19 mouse cellular contexts compared by ENCODE assay signal in genomic region chr13:70993522-70993921, GRCm38 (mm10).
DNase-seq lines count a peak whose midpoint lies in the region; ATAC-seq and TF ChIP-seq lines count a peak whose summit lies in the region.
"Had no signal": no experiment of that assay in that cellular context is flagged by ENCODE, and none has a peak within 500 bp of the region (broad histone marks: within the 10 kb centered on the region; RNA-seq: fewer than 3 reads in every experiment).

No protein-coding gene starts in this region.

- H3K4me2 ChIP-seq in heart, postnatal 0 days (ENCODE audit: low read depth, low read length), result no peak overlapping the region
- H3K4me2 ChIP-seq: embryonic facial prominence, embryonic 15.5 days; limb, embryonic 13.5 days; midbrain, embryonic 11.5 days; neural tube, embryonic 12.5 days had no signal

- no peak overlapping the region for H3K9ac ChIP-seq in heart, postnatal 0 days (replicated peaks; ENCODE audit: low read depth, low read length)
- H3K9ac ChIP-seq: embryonic facial prominence, embryonic 15.5 days; forebrain, postnatal 0 days; limb, embryonic 13.5 days; neural tube, embryonic 12.5 days had no signal

- no peak for TF ChIP-seq EP300 in heart, postnatal 0 days (IDR thresholded peaks at IDR 0.05; ENCODE audit: low read depth)

- TF ChIP-seq CTCF in heart, postnatal 0 days (IDR thresholded peaks at IDR 0.05; ENCODE audit: low read depth), result peak; percentile 25; the same call in 1 of the 2 replicates

- ATAC-seq in heart, postnatal 0 days (ENCODE audit: insufficient read depth, low read depth), result no peak
- ATAC-seq: forebrain, postnatal 0 days had no signal

- DNase-seq in heart, postnatal 0 days (ENCODE audit: low spot score), result no peak
- no peak for DNase-seq in heart, adult 8-10 months (ENCODE audit: low spot score)
- peak; percentile 14 for DNase-seq in kidney, postnatal 14 days
- no peak for DNase-seq in kidney, postnatal 10 days
- peak; percentile 1 for DNase-seq in lung, postnatal 36 days
- DNase-seq in lung, postnatal 10 days, result no peak
- DNase-seq in brain, adult 2 months (ENCODE audit: low read depth, low spot score), result peak; percentile 16
- DNase-seq in cerebellum, postnatal 25 days, result no peak
- DNase-seq: adrenal gland, adult 8-10 months; B cell, adult 2 months; cerebellum, postnatal 14 days; embryo, embryonic 11 days; forebrain, postnatal 0 days; spleen, adult 18-20 months; thymus, postnatal 36 days had no signal

- H3K36me3 ChIP-seq in heart, postnatal 0 days (replicated peaks; ENCODE audit: control insufficient read depth, insufficient read depth, low read length), result no peaks in the 10 kb centered on the region
- H3K36me3 ChIP-seq: embryonic facial prominence, embryonic 15.5 days; limb, embryonic 13.5 days; neural tube, embryonic 12.5 days had no signal

- no peak overlapping the region for H3K4me3 ChIP-seq in heart, postnatal 0 days (ENCODE audit: low read depth, low read length)
- H3K4me3 ChIP-seq: embryonic facial prominence, embryonic 15.5 days; limb, embryonic 13.5 days; neural tube, embryonic 12.5 days had no signal

- no peaks in the 10 kb centered on the region for H3K4me1 ChIP-seq in heart, postnatal 0 days (ENCODE audit: control insufficient read depth, insufficient read depth)
- H3K4me1 ChIP-seq: embryonic facial prominence, embryonic 15.5 days; limb, embryonic 13.5 days; neural tube, embryonic 12.5 days had no signal

- H3K9me3 ChIP-seq in heart, postnatal 0 days (replicated peaks; ENCODE audit: control insufficient read depth, low read length), result no peaks in the 10 kb centered on the region
- H3K9me3 ChIP-seq: embryonic facial prominence, embryonic 15.5 days; limb, embryonic 13.5 days; neural tube, embryonic 12.5 days had no signal

- H3K27me3 ChIP-seq in heart, postnatal 0 days (ENCODE audit: control insufficient read depth, insufficient read depth, low read length), result no peaks in the 10 kb centered on the region
- H3K27me3 ChIP-seq: limb, embryonic 13.5 days had no signal

- 46% methylated on average over 1 of the region's 1 CpGs for WGBS in heart, postnatal 0 days

- no peak overlapping the region for H3K27ac ChIP-seq in heart, postnatal 0 days (ENCODE audit: low read depth)
- H3K27ac ChIP-seq: embryonic facial prominence, embryonic 15.5 days; limb, embryonic 13.5 days; neural tube, embryonic 12.5 days had no signal

Comparison
In these comparisons a context has a peak if more than half of its experiments do, and no peak if none do; other contexts are left out.
1. DNase-seq: peak in kidney, postnatal 14 days (single experiment), lung, postnatal 36 days (single experiment) and brain, adult 2 months (single experiment); none in heart, postnatal 0 days (single experiment), heart, adult 8-10 months (single experiment), kidney, postnatal 10 days (single experiment), lung, postnatal 10 days (single experiment) and cerebellum, postnatal 25 days (0 of 2).